Mouse (Mus musculus): ENCODE data around the gene Pde9a.

The Pde9a gene

DNA sequence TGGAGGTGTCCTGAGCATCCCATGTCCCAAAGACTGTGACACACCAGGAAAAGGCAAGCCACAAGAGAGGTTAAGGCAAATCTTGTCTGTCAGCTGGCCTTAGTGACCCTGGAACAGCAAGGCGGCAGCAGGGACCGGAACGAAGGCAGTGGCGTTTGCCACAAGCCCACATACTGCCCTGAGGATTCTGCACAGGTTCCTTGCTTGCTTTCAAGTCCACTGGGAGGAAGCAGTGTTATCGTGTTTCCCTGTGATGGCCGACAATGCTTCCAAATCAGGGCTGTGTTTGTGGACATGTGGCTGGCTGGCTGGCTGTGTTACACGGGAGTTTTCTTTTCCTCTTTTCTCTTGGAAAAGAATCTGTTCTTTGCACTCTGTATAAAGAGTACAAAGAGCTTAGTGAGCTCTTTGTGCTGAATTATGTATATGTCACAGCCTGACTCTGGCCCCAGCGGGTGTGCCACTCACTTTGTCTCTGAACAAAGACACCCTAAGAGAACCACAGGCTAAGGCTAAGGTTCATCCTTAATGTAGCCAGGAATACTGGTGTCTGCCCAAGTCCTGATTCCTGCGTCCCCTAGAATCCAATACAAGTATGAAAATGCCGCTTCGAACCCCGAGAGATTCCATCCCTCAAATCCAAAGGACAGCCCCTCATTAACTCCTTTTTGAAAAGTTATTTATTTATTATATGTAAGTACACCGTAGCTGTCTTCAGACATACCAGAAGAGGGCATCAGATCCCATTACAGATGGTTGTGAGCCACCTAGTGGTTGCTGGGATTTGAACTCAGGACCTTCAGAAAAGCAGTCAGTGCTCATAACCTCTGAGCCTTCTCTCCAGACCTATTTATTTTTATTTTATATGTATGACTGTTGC lies 50.2 kb downstream of the Pde9a start:
- ChIA-PET POLR2A (interaction anchor here in 2 of 4 experiments (1.0 to 3.3 kb wide), 8 partner anchors 10 to 379 kb away, joined by 3 to 13 read pairs (median 4); partner anchors contain the start of gene Abcg1 (in 1 of the 2)), CTCF (interaction anchor here (0.6 to 4.1 kb wide), 16 partner anchors 11 to 674 kb away, joined by 3 to 17 read pairs (median 4); no protein-coding TSS in a partner anchor)

GRCm38 (mm10) chr17:31436814-31437406 lies 50.9 kb downstream of the Pde9a start:
- POLR2A ChIA-PET, result interaction anchor here in 2 of 4 experiments (1.0 to 3.3 kb wide), 9 partner anchors 11 to 380 kb away, joined by 3 to 13 read pairs (median 4); partner anchors contain the start of genes Abcg1 (in 1 of the 2) and Pde9a (in 1 of the 2)
- CTCF ChIA-PET, result interaction anchor here (0.6 to 4.1 kb wide), 16 partner anchors 12 to 748 kb away, joined by 3 to 17 read pairs (median 4); no protein-coding TSS in a partner anchor

GRCm38 (mm10) chr17:31437482-31437881 lies 51.5 kb downstream of the Pde9a start:
- ChIA-PET CTCF (interaction anchor here (0.6 to 4.1 kb wide), 14 partner anchors 11 to 749 kb away, joined by 3 to 17 read pairs (median 4); no protein-coding TSS in a partner anchor), POLR2A (interaction anchor here in 2 of 4 experiments (0.6 to 3.3 kb wide), 6 partner anchors 11 to 374 kb away, joined by 3 to 13 read pairs (median 4); partner anchors contain the start of gene Pde9a (in 1 of the 2))

GRCm38 (mm10) chr17:31439978-31440377 lies 54.0 kb downstream of the Pde9a start:
- ChIA-PET POLR2A (interaction anchor here in 1 of 4 experiments (0.9 kb wide), 1 partner anchor 140 kb away, joined by 6 read pairs; no protein-coding TSS in a partner anchor), CTCF (no interaction called here)

DNA sequence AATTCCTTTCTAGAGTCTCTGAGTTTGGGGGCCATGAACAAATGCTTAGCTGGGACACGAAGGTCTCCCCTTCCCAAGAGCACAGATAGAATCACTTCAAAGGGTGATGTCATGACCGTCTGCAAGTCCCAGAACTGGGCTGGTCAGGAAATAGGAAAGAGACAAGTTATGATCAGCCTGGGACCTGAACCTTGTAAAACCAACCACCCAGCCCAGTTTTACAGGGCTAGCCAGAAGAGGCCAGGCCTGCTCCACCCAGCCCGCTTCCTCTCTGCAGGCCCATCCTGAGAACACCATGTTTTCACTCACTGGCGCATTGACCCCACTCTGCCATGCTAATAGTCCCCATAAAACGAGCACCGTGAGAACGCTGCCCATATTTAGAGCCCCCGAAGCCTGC lies 56.5 kb downstream of the Pde9a start:
- POLR2A ChIA-PET, result no interaction called here
- CTCF ChIA-PET, result no interaction called here

DNA sequence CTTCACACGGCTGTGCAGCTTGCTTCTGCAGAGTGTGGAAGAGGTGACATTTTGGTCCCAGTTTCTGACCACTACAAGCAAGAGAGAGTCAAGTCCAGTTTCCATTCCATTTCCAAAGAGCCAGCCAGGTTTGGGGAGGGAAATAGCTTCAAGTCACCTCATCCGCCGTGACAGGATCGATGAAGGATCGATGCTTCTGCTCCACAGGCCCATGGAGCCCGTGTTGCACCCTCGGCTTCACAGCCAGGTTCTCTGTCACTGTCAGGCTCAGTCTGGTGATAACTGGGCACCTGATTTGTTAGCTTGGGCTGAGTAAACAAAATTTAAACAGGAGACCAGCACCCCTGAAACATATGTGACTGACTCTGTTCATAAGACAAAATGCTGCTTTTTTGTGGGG lies 58.2 kb downstream of the Pde9a start:
- CTCF ChIA-PET, result interaction anchor here (0.6 to 1.5 kb wide), 7 partner anchors 15 to 1089 kb away, joined by 3 to 5 read pairs (median 3); no protein-coding TSS in a partner anchor

GRCm38 (mm10) chr17:31445061-31445731 lies 59.2 kb downstream of the Pde9a start:
- POLR2A ChIA-PET, result interaction anchor here in 3 of 4 experiments (0.6 to 1.5 kb wide), 6 partner anchors 10 to 137 kb away, joined by 3 to 4 read pairs (median 3); no protein-coding TSS in a partner anchor
- CTCF ChIA-PET, result interaction anchor here in 2 of 4 experiments (0.6 to 1.5 kb wide), 4 partner anchors 14 to 47 kb away, joined by 3 to 5 read pairs (median 4); no protein-coding TSS in a partner anchor

More for the DNA sequence above, 58.2 kb downstream of the Pde9a start:
- POLR2A ChIA-PET, result interaction anchor here (0.6 to 1.8 kb wide), 9 partner anchors 9 to 706 kb away, joined by 3 to 5 read pairs (median 4); no protein-coding TSS in a partner anchor

GRCm38 (mm10) chr17:31447766-31448165 lies 61.8 kb downstream of the Pde9a start:
- ChIA-PET POLR2A (no interaction called here), CTCF (no interaction called here)

- ChIA-PET CTCF (no interaction called here), POLR2A (interaction anchor here in 1 of 4 experiments (0.6 kb wide), 2 partner anchors 11 to 26 kb away, joined by 5 read pairs; no protein-coding TSS in a partner anchor)
Measured at GRCm38 (mm10) chr17:31448519-31448918, 62.5 kb downstream of the Pde9a start.

DNA sequence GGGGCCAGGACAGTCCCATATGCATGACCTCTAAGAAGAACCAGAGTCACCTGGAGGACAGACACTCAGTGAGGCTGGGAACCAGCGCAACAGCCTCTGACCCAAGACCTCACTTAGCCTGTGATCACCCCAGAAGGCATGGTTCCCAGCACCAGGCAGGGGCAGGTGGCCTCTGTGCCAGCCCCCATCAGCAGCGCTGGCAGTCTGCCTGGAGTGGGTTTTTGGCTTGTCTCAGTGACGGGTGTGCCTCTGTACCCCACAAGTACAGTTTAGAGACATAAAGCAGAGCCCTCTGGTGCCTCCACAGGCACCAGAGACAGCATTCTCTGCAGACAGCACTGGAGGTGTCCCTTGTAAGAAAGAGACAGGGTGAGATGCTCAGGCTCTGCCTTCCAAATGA lies 64.2 kb downstream of the Pde9a start:
- CTCF ChIA-PET, result interaction anchor here in 2 of 4 experiments (0.7 to 0.9 kb wide), 2 partner anchors 119 to 124 kb away, joined by 3 read pairs; no protein-coding TSS in a partner anchor
- POLR2A ChIA-PET, result interaction anchor here in 1 of 4 experiments (0.6 to 1.3 kb wide), 3 partner anchors 13 to 1624 kb away, joined by 3 to 4 read pairs (median 4); no protein-coding TSS in a partner anchor

- POLR2A ChIA-PET, result interaction anchor here in 1 of 4 experiments (0.6 to 1.3 kb wide), 5 partner anchors 14 to 142 kb away, joined by 3 to 4 read pairs (median 4); no protein-coding TSS in a partner anchor
- CTCF ChIA-PET, result interaction anchor here in 2 of 4 experiments (0.5 to 1.0 kb wide), 4 partner anchors 21 to 501 kb away, joined by 3 read pairs; no protein-coding TSS in a partner anchor
Measured at GRCm38 (mm10) chr17:31451179-31451708, 65.2 kb downstream of the Pde9a start.

DNA sequence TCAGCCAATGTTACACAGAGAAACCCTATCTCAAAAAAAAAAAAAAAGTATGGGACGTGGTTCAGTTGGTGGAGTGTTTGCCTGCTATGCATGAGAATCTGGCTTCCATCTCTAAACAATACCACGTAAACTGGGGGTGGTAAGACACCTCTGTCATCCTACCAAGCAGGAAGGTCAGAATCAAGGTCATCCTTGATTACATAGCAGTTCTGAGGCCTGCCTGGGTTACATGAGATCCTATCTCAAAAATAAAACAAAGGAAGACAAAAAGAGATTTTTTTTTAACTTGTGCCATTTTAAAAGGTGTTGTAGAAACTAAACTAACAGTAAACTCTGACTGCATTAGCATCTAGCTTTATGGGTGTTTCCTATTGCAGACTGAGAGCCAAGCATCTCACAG lies 66.8 kb downstream of the Pde9a start:
- ChIA-PET CTCF (interaction anchor here in 2 of 4 experiments (0.6 to 1.3 kb wide), 2 partner anchors 40 to 327 kb away, joined by 3 to 18 read pairs; no protein-coding TSS in a partner anchor), POLR2A (interaction anchor here in 1 of 4 experiments (1.0 to 1.3 kb wide), 2 partner anchors 9 to 28 kb away, joined by 3 to 4 read pairs; no protein-coding TSS in a partner anchor)

GRCm38 (mm10) chr17:31453476-31453875 lies 67.5 kb downstream of the Pde9a start:
- CTCF ChIA-PET, result interaction anchor here in 1 of 4 experiments (1.3 to 1.7 kb wide), 2 partner anchors 14 to 39 kb away, joined by 3 to 6 read pairs; no protein-coding TSS in a partner anchor

DNA sequence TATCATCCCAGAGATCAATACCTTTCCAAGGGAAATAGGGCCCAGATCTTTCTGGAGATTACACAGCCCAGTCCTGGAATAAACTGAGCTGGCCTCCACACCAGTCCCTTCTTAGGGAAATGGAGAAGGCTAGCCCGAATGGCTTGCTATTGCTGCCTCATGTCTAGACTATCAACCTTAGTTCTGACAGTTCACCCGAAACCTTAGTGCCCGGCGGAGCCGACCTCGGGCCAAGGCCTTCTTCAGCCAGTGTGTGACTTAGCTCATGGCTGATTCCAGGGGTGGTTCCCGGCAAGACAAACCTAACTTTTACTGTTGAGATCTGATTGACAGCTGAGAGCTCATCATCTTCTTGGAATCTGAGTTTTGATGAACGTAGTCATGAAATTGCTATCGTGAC lies 68.0 kb downstream of the Pde9a start:
- CTCF ChIA-PET, result interaction anchor here in 2 of 4 experiments (0.6 to 1.7 kb wide), 3 partner anchors 14 to 651 kb away, joined by 3 to 6 read pairs (median 3); no protein-coding TSS in a partner anchor
- POLR2A ChIA-PET, result interaction anchor here in 1 of 4 experiments (0.6 kb wide), 1 partner anchor 353 kb away, joined by 7 read pairs; no protein-coding TSS in a partner anchor

More at GRCm38 (mm10) chr17:31453476-31453875, 67.5 kb downstream of the Pde9a start:
- POLR2A ChIA-PET, result interaction anchor here in 1 of 4 experiments (1.0 to 1.3 kb wide), 2 partner anchors 10 to 28 kb away, joined by 3 to 4 read pairs; no protein-coding TSS in a partner anchor

GRCm38 (mm10) chr17:31456723-31457567 lies 70.9 kb downstream of the Pde9a start:
- POLR2A ChIA-PET, result interaction anchor here (0.6 to 2.6 kb wide), 9 partner anchors 8 to 512 kb away, joined by 3 to 11 read pairs (median 3); partner anchors contain the start of gene Pde9a (in 1 of the 4)
- CTCF ChIA-PET, result interaction anchor here (0.5 to 2.9 kb wide), 10 partner anchors 10 to 574 kb away, joined by 3 to 17 read pairs (median 4); no protein-coding TSS in a partner anchor

- POLR2A ChIA-PET, result no interaction called here
Measured at GRCm38 (mm10) chr17:31460416-31460815, 74.4 kb downstream of the Pde9a start.

More at GRCm38 (mm10) chr17:31460416-31460815, 74.4 kb downstream of the Pde9a start:
- CTCF ChIA-PET, result no interaction called here
